Mouse (Mus musculus) embryonic fibroblast, embryonic 13.5 days (primary cell): Measurements from ENCODE around the gene Gpr132. TPM values are rescaled to one million over a fixed set of nuclear protein-coding genes. Genes with fewer than 3 reads are reported as not detected.
A peak's percentile ranks its signal among the peaks of the same experiment; 100 is the strongest.

Source experiments
- H3K27ac ChIP-seq: 2 replicates; pipeline ENCODE4 v1.5.1; 2012; ENCODE audit warnings: low read length, control low read depth, inconsistent platforms; ENCODE audit not compliant: insufficient read depth
- H3K4me1 ChIP-seq: 2 replicates; pipeline ENCODE4 v1.6.1; 2011; ENCODE audit warnings: low read length; ENCODE audit not compliant: control insufficient read depth, insufficient read depth
- H3K4me3 ChIP-seq: 2 replicates; pipeline ENCODE4 v1.5.1; 2011; ENCODE audit warnings: mild to moderate bottlenecking, control low read depth, low read length; ENCODE audit not compliant: insufficient read depth
- CTCF ChIP-seq: IDR thresholded peaks from 2 replicates; pipeline ENCODE4 v1.5.1; 2011; ENCODE audit warnings: mild to moderate bottlenecking, control low read depth, low read length, moderate library complexity, borderline replicate concordance; ENCODE audit not compliant: insufficient read depth
- POLR2A ChIP-seq: IDR thresholded peaks from 2 replicates; pipeline ENCODE4 v1.6.1; 2011; ENCODE audit warnings: low read depth, mild to moderate bottlenecking, control low read depth, low read length, moderate library complexity
- polyA plus RNA-seq: library from polyadenylated mRNA; stranded (reverse); fragments of >200 nt; gene quantifications from 2 replicates; pipeline ENCODE4 v1.2.4, GENCODE M21; 2011; ENCODE audit warnings: low read depth; ENCODE audit not compliant: missing spikeins, insufficient read length

Gene Gpr132
- polyA plus RNA-seq, 1 experiment = not detected

DNA sequence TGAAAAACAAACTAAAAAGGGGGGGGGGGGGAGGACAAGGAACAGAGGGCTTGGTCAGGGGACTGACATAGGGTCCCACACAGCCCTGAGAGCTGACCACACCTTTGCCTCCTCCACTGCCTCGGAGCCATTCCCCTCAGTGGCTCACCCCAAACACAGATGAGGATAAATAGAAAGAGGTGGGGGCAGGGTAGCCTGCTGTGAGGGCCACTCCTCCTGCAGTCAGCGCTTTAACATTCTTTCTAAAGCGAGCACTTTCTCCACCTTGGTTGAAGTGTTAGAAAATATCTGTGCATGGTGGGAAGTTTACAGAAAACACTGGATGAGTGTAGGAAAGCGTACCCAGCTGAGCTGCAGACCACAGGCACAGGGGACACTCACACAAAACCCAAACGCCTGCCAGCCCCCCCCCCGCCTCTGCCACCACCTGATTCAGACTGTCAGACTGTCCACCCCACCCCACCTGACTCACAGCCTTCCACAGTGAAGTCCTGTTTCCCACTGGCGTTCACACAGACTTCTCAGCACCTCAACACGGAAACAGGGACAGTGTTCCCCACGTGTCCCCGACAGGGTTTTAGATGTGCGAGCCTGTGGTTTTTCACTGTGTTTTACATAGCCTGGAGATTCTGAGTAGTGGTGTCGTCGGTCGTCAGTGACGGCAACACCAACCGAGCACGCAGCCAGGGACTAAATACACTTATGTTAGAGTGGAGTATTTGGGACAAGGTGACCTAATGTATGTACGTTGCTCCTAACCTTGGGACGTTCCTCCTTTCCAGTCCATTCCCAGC lies 57.7 kb downstream of the Gpr132 start:
- peak overlapping the region; percentile 57 for H3K4me3 ChIP-seq

DNA sequence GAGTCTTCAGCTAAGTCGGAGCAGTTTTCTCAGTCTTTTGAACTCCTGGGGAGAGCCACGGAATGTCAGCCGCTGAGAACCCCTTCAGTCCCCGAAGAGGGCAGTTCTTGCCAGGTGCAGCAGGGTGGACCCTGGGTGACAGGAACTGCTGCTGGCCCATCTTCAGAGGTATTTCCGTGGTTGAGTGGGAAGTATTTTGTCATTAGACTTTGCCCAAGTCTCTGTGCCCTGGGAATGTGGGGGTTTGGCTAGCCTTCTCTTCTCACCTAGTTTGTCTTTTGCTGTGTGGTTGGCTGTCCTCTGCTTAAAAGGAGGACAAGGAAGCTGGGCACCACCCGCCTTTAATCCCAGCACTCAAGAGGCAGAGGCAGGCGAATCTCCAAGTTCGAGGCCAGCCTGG lies 58.4 kb downstream of the Gpr132 start:
- H3K4me3 ChIP-seq = peak overlapping the region; percentile 57
- TF ChIP-seq POLR2A (no peak), CTCF (no peak)

More for the DNA sequence above, 57.7 kb downstream of the Gpr132 start:
- Histone ChIP-seq H3K27ac (no peak overlapping the region), H3K4me1 (peaks cover 2% of the 10 kb centered on the region; the same call in 1 of the 2 replicates)
- TF ChIP-seq CTCF (no peak), POLR2A (no peak)

DNA sequence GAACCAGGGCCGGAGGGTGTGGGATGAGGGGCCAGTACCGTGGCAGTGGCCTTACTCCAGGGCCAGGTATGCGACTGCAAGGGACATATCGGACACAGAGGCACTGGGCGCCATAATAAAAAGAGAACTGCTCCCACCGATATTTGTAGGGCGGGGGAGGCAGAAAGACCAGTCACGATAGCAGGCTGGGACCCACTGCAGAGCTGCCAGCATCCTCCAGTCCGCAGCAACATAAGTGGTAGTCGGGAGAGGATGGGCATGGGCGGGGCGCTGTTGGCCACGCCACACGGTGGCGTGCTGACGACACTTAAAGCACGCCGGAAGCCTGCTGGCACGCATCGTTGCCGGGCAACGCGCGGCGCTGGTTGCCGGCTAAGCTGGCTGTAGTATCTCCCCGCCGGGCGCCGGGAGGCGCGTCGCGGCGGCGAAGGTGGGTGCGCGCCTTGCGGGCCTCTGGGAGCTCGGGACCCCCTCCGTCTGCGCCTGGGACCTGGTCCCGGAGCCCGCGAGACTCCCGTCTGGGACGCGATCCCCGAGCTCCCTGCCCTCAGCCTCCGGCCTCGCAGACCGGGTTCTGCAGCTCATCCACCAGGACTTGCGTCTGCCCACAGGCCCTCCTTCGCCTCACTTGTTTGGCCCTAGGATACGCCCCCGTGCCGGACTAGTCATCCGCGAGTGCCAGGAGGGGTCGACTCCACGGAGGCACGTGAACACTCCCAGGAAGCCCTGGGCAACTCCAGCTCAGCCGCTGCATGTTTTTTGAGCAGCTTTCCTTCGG lies 59.3 kb downstream of the Gpr132 start, which contains the start of gene Clba1:
Gene Clba1, plus strand, starts transcription at position 351 of the 778 bp plus-strand sequence.
- Histone ChIP-seq H3K27ac (peak within 1 kb of the TSS; percentile 51), H3K4me1 (peaks cover 2% of the 10 kb centered on the region; the same call in 1 of the 2 replicates), H3K4me3 (peak within 1 kb of the TSS; percentile 57)
- TF ChIP-seq CTCF = peak; percentile 18; the same call in 1 of the 2 replicates
- TF ChIP-seq POLR2A = peak; percentile 95

More for the DNA sequence above, 58.4 kb downstream of the Gpr132 start:
- Histone ChIP-seq H3K27ac (peak overlapping the region; percentile 51), H3K4me1 (peaks cover 2% of the 10 kb centered on the region; the same call in 1 of the 2 replicates)

DNA sequence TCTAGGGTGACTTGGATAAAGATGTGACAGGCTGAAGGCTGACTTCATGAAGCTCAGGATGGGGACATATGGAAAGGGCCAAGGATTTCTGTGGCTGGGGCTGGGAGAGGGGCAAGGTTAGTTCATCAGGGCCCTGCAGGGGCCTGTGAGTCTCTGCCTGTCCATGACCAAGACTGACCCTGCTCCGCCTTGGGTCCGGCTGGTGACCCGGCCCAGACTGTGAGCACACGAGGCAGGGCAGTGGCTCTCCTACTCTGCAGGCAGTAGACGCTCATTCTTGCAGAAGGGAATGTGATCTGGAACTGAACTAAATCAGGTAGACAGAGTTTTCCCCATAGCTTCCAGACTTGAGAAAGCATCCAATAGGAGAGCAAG lies 59.8 kb downstream of the Gpr132 start:
- TF ChIP-seq POLR2A (no peak), CTCF (no peak)
- Histone ChIP-seq H3K4me3 (peak overlapping the region; percentile 27), H3K4me1 (peaks cover 7% of the 10 kb centered on the region; the same call in 1 of the 2 replicates), H3K27ac (peak overlapping the region; percentile 32)

DNA sequence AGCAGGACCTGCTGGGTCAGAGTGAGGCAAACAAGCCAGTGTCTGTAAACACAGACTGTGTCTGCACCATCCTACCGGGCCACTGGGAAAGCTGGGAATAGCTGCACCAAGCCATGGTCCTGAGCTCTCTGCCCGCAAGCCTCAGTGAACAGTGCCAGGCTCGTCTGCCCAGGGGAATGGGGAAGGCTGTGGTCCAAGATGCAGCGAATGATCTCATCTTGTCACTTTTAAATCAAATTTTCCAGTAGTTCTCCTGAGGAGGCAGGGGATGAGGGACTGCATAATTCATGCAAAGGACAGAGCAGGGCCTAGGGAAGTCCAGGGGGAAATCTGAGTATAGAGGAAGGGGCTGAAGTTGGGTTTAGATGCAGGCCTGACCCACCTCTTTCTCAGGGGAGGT lies 60.2 kb downstream of the Gpr132 start:
- no peak overlapping the region for H3K4me3 ChIP-seq
- no peak for TF ChIP-seq POLR2A
- no peak for TF ChIP-seq CTCF
- peaks cover 7% of the 10 kb centered on the region; the same call in 1 of the 2 replicates for H3K4me1 ChIP-seq
- no peak overlapping the region for H3K27ac ChIP-seq

DNA sequence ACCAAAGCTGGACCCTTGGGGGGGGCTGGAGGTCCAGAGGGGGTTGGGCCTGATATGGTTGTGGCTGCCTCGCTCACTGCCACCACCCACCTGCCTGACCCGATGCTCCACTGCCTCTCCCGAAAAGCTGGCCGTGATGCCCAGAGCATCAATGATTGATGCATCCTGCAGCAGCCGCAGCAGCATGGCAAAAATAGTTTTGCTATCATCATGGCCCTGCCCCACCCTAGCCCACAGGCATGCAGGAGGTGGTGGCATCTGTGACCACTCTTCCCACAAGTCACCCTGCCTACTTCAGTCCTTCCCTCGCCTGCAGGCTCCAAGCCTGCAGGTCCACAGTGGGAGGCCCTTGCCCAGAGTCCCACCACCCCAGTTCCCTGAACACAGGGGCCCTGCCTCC lies 62.0 kb downstream of the Gpr132 start:
- Histone ChIP-seq H3K4me1 (peaks cover 7% of the 10 kb centered on the region; the same call in 1 of the 2 replicates), H3K27ac (no peak overlapping the region), H3K4me3 (no peak overlapping the region)
- TF ChIP-seq POLR2A (no peak), CTCF (no peak)

DNA sequence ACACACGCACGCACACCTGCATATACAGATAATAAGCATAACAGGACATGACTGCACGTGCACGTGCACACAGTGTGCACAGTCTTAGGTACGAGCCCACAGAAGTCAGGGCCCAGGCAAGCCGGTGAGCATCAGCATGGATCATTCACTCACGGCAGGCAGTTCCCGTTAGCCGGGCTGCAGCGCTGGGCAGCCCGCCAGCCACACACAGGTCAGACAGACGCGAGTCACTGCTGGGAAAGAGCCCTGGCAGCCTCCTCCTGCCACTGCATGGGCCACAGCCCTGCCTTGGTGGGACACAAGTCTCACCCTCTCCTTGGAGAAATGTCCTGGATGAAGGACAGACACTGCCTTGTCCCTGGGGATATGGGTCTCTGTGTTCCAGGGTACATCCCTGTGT lies 64.0 kb downstream of the Gpr132 start:
- Histone ChIP-seq H3K27ac (no peak overlapping the region), H3K4me1 (peaks cover 7% of the 10 kb centered on the region; the same call in 1 of the 2 replicates), H3K4me3 (no peak overlapping the region)
- TF ChIP-seq CTCF (no peak), POLR2A (no peak)

DNA sequence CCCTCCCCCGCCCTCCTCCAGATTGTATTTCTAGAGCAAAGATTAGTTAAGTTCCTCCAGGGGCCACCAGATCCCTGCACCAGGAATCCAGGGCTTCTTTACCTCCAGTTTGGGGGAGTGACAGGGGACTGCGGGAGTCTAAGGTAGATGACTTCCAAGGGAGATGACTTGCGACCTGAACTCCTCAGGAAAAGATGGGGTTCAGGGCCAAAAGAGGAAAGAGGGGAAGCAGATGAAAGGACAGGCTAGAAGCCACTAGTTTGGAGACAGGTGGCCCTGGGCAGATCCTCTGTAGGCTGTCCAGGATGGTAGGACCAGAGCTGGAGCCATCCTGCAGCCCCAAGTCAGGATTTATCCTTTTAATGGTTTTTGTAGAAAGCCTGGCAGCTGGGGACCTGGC lies 65.1 kb downstream of the Gpr132 start:
- H3K4me1 ChIP-seq = peaks cover 13% of the 10 kb centered on the region
- no peak overlapping the region for H3K4me3 ChIP-seq
- TF ChIP-seq CTCF (no peak), POLR2A (no peak)
- H3K27ac ChIP-seq = no peak overlapping the region

DNA sequence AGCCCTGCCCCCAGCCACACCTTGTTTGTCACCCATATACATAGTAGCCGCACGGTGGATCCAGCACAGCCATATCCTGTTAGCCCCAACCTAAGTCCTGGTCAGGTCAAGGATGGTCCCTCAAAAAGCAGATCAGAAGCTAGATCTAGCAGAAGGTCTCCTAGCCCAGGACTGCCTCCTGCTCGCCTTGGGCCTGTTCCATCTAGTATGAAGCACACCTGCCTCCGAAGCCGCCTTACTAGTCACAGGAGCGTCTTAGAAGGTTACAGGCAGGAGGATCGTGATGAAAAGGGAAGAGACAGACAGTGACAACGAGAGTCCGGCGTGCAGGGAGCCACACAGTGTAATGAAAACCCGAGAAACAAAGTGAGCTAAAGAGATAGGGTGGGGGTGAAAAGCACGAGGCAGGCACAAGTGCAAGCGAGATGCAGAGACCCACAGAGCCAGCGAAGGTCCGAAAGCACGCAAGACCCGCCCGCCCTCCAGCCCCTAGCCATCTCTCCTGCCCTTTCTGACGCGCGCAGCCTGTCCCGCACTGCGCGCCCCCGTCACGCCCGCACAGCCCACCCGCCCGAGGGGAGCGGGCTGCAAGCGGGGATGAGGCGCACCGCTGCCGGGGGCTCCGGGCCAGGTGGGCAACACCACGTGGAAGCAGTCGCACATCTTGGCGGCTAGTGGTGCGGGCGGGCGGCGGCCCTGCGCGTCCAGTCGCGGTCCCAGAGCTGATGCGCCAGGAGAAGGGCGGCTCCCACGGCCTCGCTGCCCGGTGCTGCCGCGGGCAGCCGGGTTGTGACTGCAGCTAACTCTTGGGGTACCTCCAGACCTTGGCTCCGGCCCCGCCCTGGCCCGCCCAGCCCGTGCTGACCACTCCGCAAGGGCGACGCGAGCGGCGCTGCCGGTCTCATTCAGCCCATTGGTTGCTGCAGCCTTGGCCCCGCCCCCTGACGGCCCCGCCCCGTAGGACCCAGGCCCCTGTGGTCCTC lies 65.9 kb downstream of the Gpr132 start, which contains the start of gene Ahnak2:
Gene Ahnak2, minus strand, starts transcription at position 794 of the 983 bp plus-strand sequence.
- Histone ChIP-seq H3K27ac (no peak within 1 kb of the TSS), H3K4me1 (peaks cover 17% of the 10 kb centered on the region), H3K4me3 (peak within 1 kb of the TSS; percentile 47)
- TF ChIP-seq POLR2A (peak; percentile 98), CTCF (no peak)

Other genes with a start within 250 kb of the Gpr132 start
- 2.2 and 4.8 TPM in 2 replicates for gene Adssl1, start 248.2 kb downstream of the Gpr132 start, polyA plus RNA-seq
- 89.1 and 93.5 TPM in 2 replicates for gene Siva1, start 223.5 kb downstream of the Gpr132 start, polyA plus RNA-seq
- 227 and 248 TPM in 2 replicates for gene Akt1, start 193.3 kb downstream of the Gpr132 start, polyA plus RNA-seq
- gene Zbtb42, start 189.4 kb downstream of the Gpr132 start, polyA plus RNA-seq = 1.2 and 1.6 TPM in 2 replicates
- gene Cep170b, start 147.8 kb downstream of the Gpr132 start, polyA plus RNA-seq = 55.0 and 66.1 TPM in 2 replicates
- gene Pld4, start 107.6 kb downstream of the Gpr132 start, polyA plus RNA-seq = 0.30 and 4.2 TPM in 2 replicates
- 170 and 211 TPM in 2 replicates for gene Ahnak2, start 65.6 kb downstream of the Gpr132 start, polyA plus RNA-seq
- 13.0 and 18.5 TPM in 2 replicates for gene Clba1, start 59.3 kb downstream of the Gpr132 start, polyA plus RNA-seq
- gene Cdca4, start 38.8 kb downstream of the Gpr132 start, polyA plus RNA-seq = 44.1 and 53.6 TPM in 2 replicates
- 0.25 TPM in 1 of 2 replicates, not detected in the other for gene Jag2, start 61.5 kb upstream of the Gpr132 start, polyA plus RNA-seq
- 6.4 and 8.4 TPM in 2 replicates for gene Nudt14, start 73.9 kb upstream of the Gpr132 start, polyA plus RNA-seq
- gene Btbd6, start 108.3 kb upstream of the Gpr132 start, polyA plus RNA-seq = 7.9 and 9.0 TPM in 2 replicates
- 25.3 and 37.2 TPM in 2 replicates for gene Brf1, start 132.5 kb upstream of the Gpr132 start, polyA plus RNA-seq
- gene Pacs2, start 146.3 kb upstream of the Gpr132 start, polyA plus RNA-seq = 33.4 and 44.5 TPM in 2 replicates
- not detected in 2 replicates for gene Tex22, start 206.3 kb upstream of the Gpr132 start, polyA plus RNA-seq
- 83.2 and 86.5 TPM in 2 replicates for gene Mta1, start 230.1 kb upstream of the Gpr132 start, polyA plus RNA-seq